Mouse (Mus musculus) limb, embryonic 14.5 days (tissue): ENCODE results near the gene Lrmda. TPM values are rescaled to one million over a fixed set of nuclear protein-coding genes. Genes with fewer than 3 reads are reported as not detected.

Experiments used
- ATAC-seq: fragments of 200-750 bp; cut with Nextera tagmentation; 2 replicates; pipeline ENCODE4 v1.8.0; 2017; ENCODE audit warnings: low read depth, moderate number of reproducible peaks, moderate TSS enrichment; ENCODE audit not compliant: low FRiP score
- DNase-seq: peaks from one replicate; pipeline ENCODE4 v3.0.0-alpha.2; 2015; ENCODE audit warnings: low spot score
- H3K27ac ChIP-seq: fragments of 300-500 bp; sonication (generic); replicated peaks from 2 replicates; pipeline ENCODE4 v1.5.1; 2014; ENCODE audit warnings: low read depth, mild to moderate bottlenecking, low read length, moderate library complexity, mixed read lengths
- H3K27me3 ChIP-seq: fragments of 300-500 bp; sonication (generic); 2 replicates; pipeline ENCODE4 v1.6.1; 2014; ENCODE audit warnings: low read length, mixed read lengths; ENCODE audit not compliant: control insufficient read depth, insufficient read depth
- H3K36me3 ChIP-seq: fragments of 300-500 bp; sonication (generic); 2 replicates; pipeline ENCODE4 v1.6.1; 2014; ENCODE audit warnings: mild to moderate bottlenecking, low read length, moderate library complexity, mixed read lengths; ENCODE audit not compliant: control insufficient read depth, insufficient read depth
- H3K4me1 ChIP-seq: fragments of 300-500 bp; sonication (generic); 2 replicates; pipeline ENCODE4 v1.6.1; 2014; ENCODE audit warnings: antibody characterized with exemption, low read length, mixed read lengths; ENCODE audit not compliant: control insufficient read depth, insufficient read depth
- H3K4me2 ChIP-seq: fragments of 300-500 bp; sonication (generic); replicated peaks from 2 replicates; pipeline ENCODE4 v1.6.1; 2014; ENCODE audit warnings: low read depth, mild to moderate bottlenecking, low read length, moderate library complexity; ENCODE audit not compliant: severe bottlenecking
- H3K4me3 ChIP-seq: fragments of 300-500 bp; sonication (generic); replicated peaks from 2 replicates; pipeline ENCODE4 v1.5.1; 2014; ENCODE audit warnings: low read length
- H3K9ac ChIP-seq: fragments of 300-500 bp; sonication (generic); 2 replicates; pipeline ENCODE4 v1.6.1; 2014; ENCODE audit warnings: mild to moderate bottlenecking, low read depth, low read length, moderate library complexity; ENCODE audit not compliant: severe bottlenecking
- H3K9me3 ChIP-seq: fragments of 300-500 bp; sonication (generic); 2 replicates; pipeline ENCODE4 v1.6.1; 2016; ENCODE audit warnings: low read length; ENCODE audit not compliant: control insufficient read depth
- POLR2A ChIP-seq: fragments of 200-500 bp; IDR thresholded peaks from 2 replicates; pipeline ENCODE4 v1.8.0; 2012; ENCODE audit warnings: inconsistent platforms, mild to moderate bottlenecking, moderate library complexity, borderline replicate concordance; ENCODE audit not compliant: insufficient read depth, insufficient read length; ENCODE audit errors: extremely low read depth
- WGBS: fragments of 180-500 bp; shearing (Covaris S2); extraction: QIAGEN DNeasy Blood & Tissue Kit; methylation state at CpG from one replicate; pipeline ENCODE4 v1.1.7; 2014; 5-methylcytosine and 5-hydroxymethylcytosine counted together
- polyA plus RNA-seq, 2 experiments: library from polyadenylated mRNA; depleted of rRNA in 1 of 2; stranded (reverse) in 1 of 2; unstranded in 1 of 2; fragments of >200 nt; fragmentation: Nextera tagmentation in 1 of 2; extraction: Ambion mirVana in 1 of 2; gene quantifications; 2 replicates each; pipeline versions ENCODE4 v1.2.1 to v1.2.3; 2012 to 2014

Gene Lrmda
- polyA plus RNA-seq, 2 experiments: 0.08 to 0.72 TPM

- H3K9me3 ChIP-seq: 0 out of 2 replicates have a peak, but pooled peaks cover 6% of the 10 kb centered on the region
- H3K4me2 ChIP-seq: 0 out of 2 replicates have a peak overlapping the region, but pooled peaks have one; percentile 8
- 12% methylated on average over 5 of the region's 5 CpGs for WGBS
- no peak overlapping the region for H3K9ac ChIP-seq
- H3K27me3 ChIP-seq: no peaks in the 10 kb centered on the region
- no peak overlapping the region for H3K4me3 ChIP-seq
- TF ChIP-seq POLR2A: no peak
- H3K4me1 ChIP-seq: peaks cover 25% of the 10 kb centered on the region
- no peaks in the 10 kb centered on the region for H3K36me3 ChIP-seq
- ATAC-seq (no peak), DNase-seq (peak; percentile 78)
- no peak overlapping the region for H3K27ac ChIP-seq
Observed at GRCm38 (mm10) chr14:22090778-22091211, 71.3 kb downstream of the Lrmda start.

DNA sequence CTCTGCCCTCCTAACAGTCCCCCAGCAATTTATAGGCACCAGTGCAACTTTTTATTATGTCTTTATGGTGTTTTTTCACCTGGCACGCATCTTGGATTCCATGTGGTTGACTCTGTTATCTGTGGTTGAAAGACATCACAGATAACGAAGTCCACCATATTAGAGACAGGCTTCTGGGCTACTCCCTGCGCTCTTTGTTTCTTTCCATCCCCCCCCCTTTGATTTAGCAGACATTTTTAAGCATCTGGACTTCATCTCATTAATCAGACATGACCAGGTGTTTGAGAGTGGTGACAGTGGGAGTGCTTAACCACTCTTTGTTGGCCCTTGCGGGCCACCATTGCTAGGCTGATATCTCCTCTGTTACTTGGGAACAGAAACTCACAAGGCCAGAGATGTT, 71.8 kb downstream of the Lrmda start:
- Histone ChIP-seq H3K9me3 (0 out of 2 replicates have a peak, but pooled peaks cover 6% of the 10 kb centered on the region), H3K27ac (no peak overlapping the region), H3K4me1 (peaks cover 25% of the 10 kb centered on the region), H3K4me3 (no peak overlapping the region), H3K4me2 (no peak overlapping the region), H3K27me3 (no peaks in the 10 kb centered on the region), H3K9ac (no peak overlapping the region), H3K36me3 (no peaks in the 10 kb centered on the region)
- 13% methylated on average over 4 of the region's 4 CpGs for WGBS
- DNase-seq (peak; percentile 39), ATAC-seq (no peak)
- no peak for TF ChIP-seq POLR2A

GRCm38 (mm10) chr14:22093124-22093523, 73.6 kb downstream of the Lrmda start:
- Histone ChIP-seq H3K9ac (no peak overlapping the region), H3K27me3 (no peaks in the 10 kb centered on the region), H3K4me3 (no peak overlapping the region), H3K27ac (no peak overlapping the region), H3K36me3 (no peaks in the 10 kb centered on the region), H3K4me1 (peaks cover 25% of the 10 kb centered on the region), H3K9me3 (0 out of 2 replicates have a peak, but pooled peaks cover 4% of the 10 kb centered on the region), H3K4me2 (no peak overlapping the region)
- WGBS: 18% methylated on average over 8 of the region's 8 CpGs
- peak; percentile 43 for DNase-seq
- peak; percentile 53 for ATAC-seq
- no peak for TF ChIP-seq POLR2A

DNA sequence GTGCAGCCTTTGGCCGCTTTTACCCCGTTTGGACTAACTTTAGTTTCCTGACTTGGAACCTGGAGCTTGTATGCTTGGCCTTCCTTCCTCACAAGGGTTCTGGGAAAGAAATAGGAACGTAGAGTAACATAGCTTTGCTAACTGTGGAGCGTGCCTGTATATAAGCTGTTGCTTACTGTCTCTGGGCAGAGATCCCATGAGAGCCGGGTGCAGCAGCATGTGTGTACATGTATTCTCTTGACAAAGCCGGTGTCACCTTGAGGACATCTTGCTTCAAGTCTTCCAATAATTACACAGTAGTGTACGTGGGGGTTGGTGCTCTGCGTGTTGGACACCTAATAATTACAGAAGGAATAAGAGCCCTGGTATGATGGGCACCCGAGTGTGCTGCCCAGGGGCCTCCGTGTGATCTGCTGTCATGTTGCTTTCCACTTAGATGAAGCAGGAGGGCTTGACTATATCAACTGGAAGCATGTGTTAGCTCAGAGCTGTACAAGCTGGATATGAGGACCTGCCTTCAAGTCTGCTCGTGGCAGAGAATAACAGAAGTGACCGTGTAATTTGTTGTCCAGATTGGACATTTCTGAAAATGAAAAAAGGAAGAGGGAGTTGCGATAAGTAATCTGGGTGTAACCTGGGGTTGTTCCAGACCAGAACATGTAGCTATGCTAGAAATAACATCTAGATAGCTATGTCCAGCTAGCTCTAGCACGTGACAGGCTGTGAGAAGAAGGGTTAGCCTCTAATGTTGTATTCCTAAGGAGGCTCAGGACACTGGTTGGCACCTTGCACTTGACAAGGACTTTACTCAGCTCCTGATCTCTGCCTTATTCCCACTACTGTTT, 82.7 kb downstream of the Lrmda start:
- no peaks in the 10 kb centered on the region for H3K4me1 ChIP-seq
- 83% methylated on average over 14 of the region's 14 CpGs for WGBS
- H3K9me3 ChIP-seq: no peaks in the 10 kb centered on the region; the same call in 1 of the 2 replicates
- H3K4me2 ChIP-seq: no peak overlapping the region
- no peak overlapping the region for H3K4me3 ChIP-seq
- H3K27ac ChIP-seq: no peak overlapping the region
- no peak for TF ChIP-seq POLR2A
- DNase-seq (no peak), ATAC-seq (no peak)
- no peaks in the 10 kb centered on the region for H3K36me3 ChIP-seq
- H3K9ac ChIP-seq: no peak overlapping the region
- no peaks in the 10 kb centered on the region for H3K27me3 ChIP-seq

DNA sequence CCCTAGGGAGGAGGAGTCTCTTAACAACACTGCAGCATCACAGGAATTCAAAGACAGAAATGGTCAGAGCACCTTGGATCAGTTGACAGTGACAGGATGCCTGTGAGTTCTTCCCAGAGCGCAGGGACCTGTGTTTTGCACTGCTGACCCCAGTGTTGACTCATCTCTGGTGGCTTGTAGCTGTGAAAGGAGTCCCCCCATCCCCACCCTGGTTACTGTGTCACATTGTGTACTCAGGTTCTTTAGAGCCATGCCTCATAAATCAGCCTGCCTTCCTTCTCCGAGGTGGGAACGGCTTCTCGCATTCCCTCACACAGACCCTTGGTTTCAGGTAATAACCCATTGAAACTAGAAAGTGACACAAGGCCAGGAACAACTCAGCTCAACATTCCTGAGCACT, 86.3 kb downstream of the Lrmda start:
- DNase-seq (no peak), ATAC-seq (no peak)
- Histone ChIP-seq H3K4me2 (no peak overlapping the region), H3K9me3 (no peaks in the 10 kb centered on the region), H3K27ac (no peak overlapping the region), H3K9ac (no peak overlapping the region), H3K4me1 (peaks cover 1% of the 10 kb centered on the region; the same call in 1 of the 2 replicates), H3K27me3 (no peaks in the 10 kb centered on the region), H3K36me3 (no peaks in the 10 kb centered on the region), H3K4me3 (no peak overlapping the region)
- TF ChIP-seq POLR2A: no peak
- 34% methylated on average over 4 of the region's 4 CpGs for WGBS
